Mouse (Mus musculus): ENCODE results near the gene Smim26. TPM values are rescaled to one million over a fixed set of nuclear protein-coding genes. Genes with fewer than 3 reads are reported as not detected.
"Not testable (repeated sequence)": the region's sequence is repeated elsewhere in the genome, so short reads cannot be mapped to it uniquely, and the experiment has no call there.

Gene Smim26
- polyA plus RNA-seq (2016; fragmentation: Nextera tagmentation; extraction: Ambion mirVana): 29.6 TPM in 2 replicates

GRCm38 (mm10) chr2:144593951-144594651 lies at the start of gene Smim26:
Smim26 (plus strand) TSS chr2:144594054.
- Histone ChIP-seq H3K27me3 (replicated peaks) (no peaks in the 10 kb centered on the region), H3K27ac (no peak within 1 kb of the TSS)
- under 1% methylated on average over 31 of the region's 31 CpGs for WGBS (ENCODE audit: insufficient replicate concordance)

DNA sequence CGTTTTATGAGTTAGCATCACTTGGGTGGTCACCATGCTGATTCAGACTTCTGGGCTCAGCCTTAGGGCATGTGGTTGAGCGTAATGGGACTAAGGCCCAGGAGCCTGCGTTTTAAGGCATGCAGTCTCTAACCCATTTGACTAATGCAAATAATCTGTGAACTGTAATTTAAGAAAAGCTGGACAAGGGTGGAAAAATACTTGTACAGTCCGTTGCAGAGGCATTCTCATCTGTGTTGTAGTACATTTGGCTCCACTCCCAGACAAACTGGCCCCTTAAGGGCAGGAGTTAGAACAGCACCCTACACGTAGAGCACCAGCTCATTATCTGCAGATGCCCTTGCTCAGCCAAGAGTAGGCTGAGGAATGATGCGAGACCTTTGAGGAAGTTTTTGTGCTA lies 49.2 kb upstream of the Smim26 start:
- Histone ChIP-seq H3K4me3 (no peak overlapping the region), H3K36me3 (peaks cover 20% of the 10 kb centered on the region), H3K4me2 (no peak overlapping the region), H3K9me3 (replicated peaks) (no peaks in the 10 kb centered on the region), H3K9ac (no peak overlapping the region), H3K4me1 (no peaks in the 10 kb centered on the region), H3K27ac (no peak overlapping the region), H3K27me3 (replicated peaks) (no peaks in the 10 kb centered on the region)
- ATAC-seq: no peak
- WGBS (ENCODE audit: insufficient replicate concordance): 75% methylated on average over 6 of the region's 6 CpGs

More at GRCm38 (mm10) chr2:144593951-144594651, at the start of gene Smim26:
- Histone ChIP-seq H3K4me2 (peak within 1 kb of the TSS; percentile 65), H3K36me3 (peaks cover 29% of the 10 kb centered on the region), H3K9ac (peak within 1 kb of the TSS; percentile 76), H3K4me1 (peaks cover 13% of the 10 kb centered on the region), H3K4me3 (peak within 1 kb of the TSS; percentile 71), H3K9me3 (replicated peaks) (no peaks in the 10 kb centered on the region)
- peak; percentile 96 for ATAC-seq

- no peak overlapping the region for H3K4me3 ChIP-seq
- peaks cover 3% of the 10 kb centered on the region; the same call in 1 of the 2 replicates for H3K4me1 ChIP-seq
- H3K4me2 ChIP-seq: no peak overlapping the region
- no peak overlapping the region for H3K27ac ChIP-seq
- no peak overlapping the region for H3K9ac ChIP-seq
- peaks cover 16% of the 10 kb centered on the region for H3K36me3 ChIP-seq
- WGBS (ENCODE audit: insufficient replicate concordance): 79% methylated on average over 2 of the region's 2 CpGs
- ATAC-seq: no peak
- H3K27me3 ChIP-seq (replicated peaks): no peaks in the 10 kb centered on the region
- H3K9me3 ChIP-seq (replicated peaks): no peaks in the 10 kb centered on the region
These were observed 48.8 kb upstream of the Smim26 start for GRCm38 (mm10) chr2:144545061-144545460.

- Histone ChIP-seq H3K27me3 (replicated peaks) (no peaks in the 10 kb centered on the region), H3K27ac (no peak overlapping the region), H3K9me3 (replicated peaks) (no peaks in the 10 kb centered on the region), H3K9ac (no peak overlapping the region), H3K4me1 (peaks cover 6% of the 10 kb centered on the region; the same call in 1 of the 2 replicates), H3K36me3 (peaks cover 12% of the 10 kb centered on the region), H3K4me3 (no peak overlapping the region), H3K4me2 (no peak overlapping the region)
- no peak for ATAC-seq
- 44% methylated on average over 1 of the region's 1 CpGs for WGBS (ENCODE audit: insufficient replicate concordance)
These were observed 48.4 kb upstream of the Smim26 start for GRCm38 (mm10) chr2:144545481-144545880.

GRCm38 (mm10) chr2:144547559-144547958 lies 46.3 kb upstream of the Smim26 start:
- Histone ChIP-seq H3K4me3 (no peak overlapping the region), H3K9me3 (replicated peaks) (no peaks in the 10 kb centered on the region), H3K27ac (no peak overlapping the region), H3K9ac (no peak overlapping the region), H3K27me3 (replicated peaks) (no peaks in the 10 kb centered on the region), H3K36me3 (peaks cover 9% of the 10 kb centered on the region), H3K4me1 (peaks cover 9% of the 10 kb centered on the region; the same call in 1 of the 2 replicates), H3K4me2 (no peak overlapping the region)
- ATAC-seq: no peak
- WGBS (ENCODE audit: insufficient replicate concordance): 65% methylated on average over 4 of the region's 4 CpGs

DNA sequence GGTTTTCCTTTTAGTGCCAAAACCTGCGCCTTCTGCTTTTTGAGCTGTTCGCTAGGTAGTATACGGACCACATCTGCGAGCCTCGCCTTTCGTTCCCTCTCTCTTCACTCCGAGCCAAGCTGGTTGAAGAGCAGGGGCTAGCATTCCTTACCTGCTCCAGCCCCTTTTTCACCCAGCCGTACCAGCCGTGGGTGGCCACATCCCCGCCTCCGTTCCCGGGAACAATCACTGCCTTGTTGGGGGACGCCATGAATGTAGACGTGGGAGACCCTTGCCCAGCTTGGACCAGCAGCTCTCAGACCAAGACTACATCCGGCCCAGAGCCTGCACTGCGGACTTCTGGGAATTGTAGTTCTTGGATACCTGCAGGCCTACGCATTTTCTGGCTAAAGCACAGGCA lies 43.3 kb upstream of the Smim26 start, which contains the start of gene Rbbp9:
Gene Rbbp9 (minus strand): TSS at position 341 of the 400 bp plus-strand sequence.
- Histone ChIP-seq H3K9me3 (replicated peaks) (no peaks in the 10 kb centered on the region), H3K4me3 (peak within 1 kb of the TSS; percentile 72), H3K4me2 (peak within 1 kb of the TSS; percentile 80), H3K36me3 (peaks cover 5% of the 10 kb centered on the region; the same call in 1 of the 2 replicates), H3K27me3 (replicated peaks) (no peaks in the 10 kb centered on the region), H3K4me1 (peaks cover 13% of the 10 kb centered on the region), H3K27ac (peak within 1 kb of the TSS; percentile 60), H3K9ac (peak within 1 kb of the TSS; percentile 72)
- peak; percentile 79 for ATAC-seq
- WGBS (ENCODE audit: insufficient replicate concordance): 2% methylated on average over 17 of the region's 17 CpGs

- H3K9ac ChIP-seq: no peak overlapping the region
- H3K4me2 ChIP-seq: no peak overlapping the region
- no peak overlapping the region for H3K27ac ChIP-seq
- 93% methylated on average over 3 of the region's 3 CpGs for whole genome bisulfite sequencing (ENCODE audit: insufficient replicate concordance)
- H3K27me3 ChIP-seq (replicated peaks): no peaks in the 10 kb centered on the region
- no peak for ATAC-seq
- no peaks in the 10 kb centered on the region; the same call in 1 of the 2 replicates for H3K36me3 ChIP-seq
- H3K4me1 ChIP-seq: peaks cover 30% of the 10 kb centered on the region
- no peaks in the 10 kb centered on the region for H3K9me3 ChIP-seq (replicated peaks)
- no peak overlapping the region for H3K4me3 ChIP-seq
These were observed 39.9 kb upstream of the Smim26 start for GRCm38 (mm10) chr2:144553905-144554304.

- no peak; the same call in 1 of the 2 replicates for ATAC-seq
- peaks cover 14% of the 10 kb centered on the region for H3K36me3 ChIP-seq
- H3K4me2 ChIP-seq: peak overlapping the region; percentile 71
- H3K27me3 ChIP-seq (replicated peaks): no peaks in the 10 kb centered on the region
- peak overlapping the region; percentile 82 for H3K4me3 ChIP-seq
- peaks cover 25% of the 10 kb centered on the region for H3K4me1 ChIP-seq
- H3K9me3 ChIP-seq (replicated peaks): no peaks in the 10 kb centered on the region
- peak overlapping the region; percentile 84 for H3K9ac ChIP-seq
- H3K27ac ChIP-seq: peak overlapping the region; percentile 80
- WGBS (ENCODE audit: insufficient replicate concordance): 2% methylated on average over 14 of the region's 14 CpGs
These were observed 38.5 kb upstream of the Smim26 start for GRCm38 (mm10) chr2:144555286-144555819.

GRCm38 (mm10) chr2:144555820-144556552 lies 37.9 kb upstream of the Smim26 start, which contains the start of gene Sec23b:
Sec23b (plus strand) TSS chr2:144556229.
- peaks cover 18% of the 10 kb centered on the region for H3K36me3 ChIP-seq
- H3K9me3 ChIP-seq (replicated peaks): no peaks in the 10 kb centered on the region
- peak within 1 kb of the TSS; percentile 75 for H3K4me2 ChIP-seq
- peak within 1 kb of the TSS; percentile 82 for H3K4me3 ChIP-seq
- H3K4me1 ChIP-seq: peaks cover 21% of the 10 kb centered on the region
- peak; percentile 98 for ATAC-seq
- peak within 1 kb of the TSS; percentile 84 for H3K9ac ChIP-seq
- H3K27ac ChIP-seq: peak within 1 kb of the TSS; percentile 80
- under 1% methylated on average over 44 of the region's 44 CpGs for WGBS (ENCODE audit: insufficient replicate concordance)
- no peaks in the 10 kb centered on the region for H3K27me3 ChIP-seq (replicated peaks)

DNA sequence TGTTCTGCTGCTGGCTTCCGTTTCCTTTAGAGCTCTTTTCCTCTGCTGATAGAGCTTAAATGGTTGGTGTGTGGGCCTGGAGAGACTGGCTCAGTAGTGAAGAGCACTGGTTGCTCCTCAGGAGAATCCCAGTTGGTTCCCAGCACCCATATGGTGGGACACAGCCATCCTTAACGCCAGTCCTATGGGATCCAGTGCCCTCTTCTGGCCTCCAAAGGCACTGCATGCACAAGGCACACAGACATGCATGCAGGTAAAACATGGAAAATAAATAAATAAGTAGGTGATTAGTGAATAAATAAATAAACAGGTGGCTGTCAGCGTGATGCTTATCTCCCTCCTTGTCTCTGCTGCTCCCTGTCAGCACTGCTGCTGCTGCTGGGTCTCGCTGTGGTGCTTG lies 5.1 kb upstream of the Smim26 start:
- Histone ChIP-seq H3K27me3 (replicated peaks) (no peaks in the 10 kb centered on the region), H3K27ac (no peak overlapping the region), H3K9me3 (replicated peaks) (no peaks in the 10 kb centered on the region), H3K4me2 (no peak overlapping the region), H3K36me3 (peaks cover 75% of the 10 kb centered on the region), H3K4me1 (peaks cover 4% of the 10 kb centered on the region), H3K9ac (no peak overlapping the region), H3K4me3 (no peak overlapping the region)
- 67% methylated on average over 4 of the region's 4 CpGs for WGBS (ENCODE audit: insufficient replicate concordance)
- ATAC-seq: no peak

- peaks cover 40% of the 10 kb centered on the region for H3K36me3 ChIP-seq
- 61% methylated on average over 8 of the region's 8 CpGs for WGBS (ENCODE audit: insufficient replicate concordance)
- H3K27ac ChIP-seq; H3K4me2 ChIP-seq; H3K9me3 ChIP-seq (replicated peaks); H3K4me3 ChIP-seq; H3K9ac ChIP-seq; ATAC-seq; H3K27me3 ChIP-seq (replicated peaks): not testable (repeated sequence)
- H3K4me1 ChIP-seq: peaks cover 13% of the 10 kb centered on the region
These were observed 818 bp upstream of the Smim26 start for GRCm38 (mm10) chr2:144593036-144593435.

DNA sequence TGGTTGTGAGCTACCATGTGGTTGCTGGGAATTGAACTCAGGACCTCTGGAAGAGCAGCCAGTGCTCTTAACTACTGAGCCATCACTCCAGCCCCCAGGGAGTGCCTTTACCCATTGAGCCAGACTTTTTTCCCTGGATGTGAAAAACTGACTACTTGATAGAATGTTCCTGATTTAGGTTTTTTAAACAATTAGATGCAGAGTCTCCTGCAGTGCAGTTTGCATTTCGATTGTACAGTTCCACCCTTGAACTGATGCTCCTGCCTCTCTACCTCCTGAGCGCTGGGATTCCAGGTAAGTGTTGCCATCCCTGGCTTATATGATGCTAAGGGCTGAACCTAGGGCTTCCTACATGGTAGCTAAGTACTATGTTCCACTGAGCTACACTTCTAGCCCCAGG lies 4.2 kb downstream of the Smim26 start:
- no peaks in the 10 kb centered on the region for H3K9me3 ChIP-seq (replicated peaks)
- peaks cover 5% of the 10 kb centered on the region; the same call in 1 of the 2 replicates for H3K36me3 ChIP-seq
- H3K27ac ChIP-seq: no peak overlapping the region
- H3K27me3 ChIP-seq (replicated peaks): no peaks in the 10 kb centered on the region
- H3K4me1 ChIP-seq: peaks cover 26% of the 10 kb centered on the region
- no peak overlapping the region for H3K9ac ChIP-seq
- no peak overlapping the region for H3K4me2 ChIP-seq
- WGBS (ENCODE audit: insufficient replicate concordance): 62% methylated on average over 2 of the region's 2 CpGs
- no peak overlapping the region for H3K4me3 ChIP-seq
- no peak for ATAC-seq
